Mouse (Mus musculus): Measurements from ENCODE around the gene Nek10. TPM values are rescaled to one million over a fixed set of nuclear protein-coding genes. Genes with fewer than 3 reads are reported as not detected.
"Not testable (repeated sequence)": the region's sequence is repeated elsewhere in the genome, so short reads cannot be mapped to it uniquely, and the experiment has no call there.

The Nek10 gene
- polyA plus RNA-seq (2012; rRNA removed): 0.05 and 0.08 TPM in 2 replicates
- polyA plus RNA-seq (2014; fragmentation: Nextera tagmentation; extraction: Ambion mirVana): 0.04 and 0.06 TPM in 2 replicates

GRCm38 (mm10) chr14:14803115-14803514 is at the start of gene Nek10:
TSS of gene Nek10 (plus strand) at chr14:14803415.
- not testable (repeated sequence) for H3K4me3 ChIP-seq (replicated peaks; ENCODE audit: low read length); H3K4me1 ChIP-seq (ENCODE audit: control insufficient read depth, insufficient read depth, low read length); H3K27ac ChIP-seq (replicated peaks; ENCODE audit: low read depth, low read length); H3K4me2 ChIP-seq (replicated peaks; ENCODE audit: low read depth, low read length, severe bottlenecking); DNase-seq (ENCODE audit: low spot score); ATAC-seq (ENCODE audit: low FRiP score, low read depth); H3K9ac ChIP-seq (ENCODE audit: low read depth, low read length, severe bottlenecking); H3K9me3 ChIP-seq (ENCODE audit: control insufficient read depth, low read length); H3K27me3 ChIP-seq (ENCODE audit: control insufficient read depth, insufficient read depth, low read length)
- H3K36me3 ChIP-seq (ENCODE audit: control insufficient read depth, insufficient read depth, low read length): peaks cover 11% of the 10 kb centered on the region; the same call in 1 of the 2 replicates
- WGBS: 71% methylated on average over 1 of the region's 2 CpGs

- H3K27me3 ChIP-seq (ENCODE audit: control insufficient read depth, insufficient read depth, low read length): no peaks in the 10 kb centered on the region
- H3K4me2 ChIP-seq (replicated peaks; ENCODE audit: low read depth, low read length, severe bottlenecking): no peak overlapping the region
- ATAC-seq (ENCODE audit: low FRiP score, low read depth): no peak
- no peak overlapping the region for H3K4me3 ChIP-seq (replicated peaks; ENCODE audit: low read length)
- H3K36me3 ChIP-seq (ENCODE audit: control insufficient read depth, insufficient read depth, low read length): peaks cover 46% of the 10 kb centered on the region
- TF ChIP-seq POLR2A (IDR thresholded peaks at IDR 0.05; ENCODE audit: borderline replicate concordance, extremely low read depth, insufficient read depth, insufficient read length): no peak
- no peak overlapping the region for H3K9ac ChIP-seq (ENCODE audit: low read depth, low read length, severe bottlenecking)
- no peak for DNase-seq (ENCODE audit: low spot score)
- no peaks in the 10 kb centered on the region for H3K9me3 ChIP-seq (ENCODE audit: control insufficient read depth, low read length)
- no peaks in the 10 kb centered on the region for H3K4me1 ChIP-seq (ENCODE audit: control insufficient read depth, insufficient read depth, low read length)
- H3K27ac ChIP-seq (replicated peaks; ENCODE audit: low read depth, low read length): no peak overlapping the region
- WGBS: 90% methylated on average over 2 of the region's 2 CpGs
Observed at GRCm38 (mm10) chr14:14781169-14781568, 22.0 kb upstream of the Nek10 start.

GRCm38 (mm10) chr14:14784223-14784622 is 19.0 kb upstream of the Nek10 start:
- WGBS: 94% methylated on average over 1 of the region's 1 CpGs
- ATAC-seq (ENCODE audit: low FRiP score, low read depth): no peak

GRCm38 (mm10) chr14:14786979-14787378 is 16.2 kb upstream of the Nek10 start:
- Histone ChIP-seq H3K27me3 (ENCODE audit: control insufficient read depth, insufficient read depth, low read length) (no peaks in the 10 kb centered on the region), H3K9ac (ENCODE audit: low read depth, low read length, severe bottlenecking) (no peak overlapping the region), H3K4me3 (replicated peaks; ENCODE audit: low read length) (no peak overlapping the region), H3K27ac (replicated peaks; ENCODE audit: low read depth, low read length) (no peak overlapping the region), H3K4me2 (replicated peaks; ENCODE audit: low read depth, low read length, severe bottlenecking) (no peak overlapping the region), H3K36me3 (ENCODE audit: control insufficient read depth, insufficient read depth, low read length) (peaks cover 46% of the 10 kb centered on the region), H3K9me3 (ENCODE audit: control insufficient read depth, low read length) (no peaks in the 10 kb centered on the region), H3K4me1 (ENCODE audit: control insufficient read depth, insufficient read depth, low read length) (no peaks in the 10 kb centered on the region)
- ATAC-seq (ENCODE audit: low FRiP score, low read depth) (no peak), DNase-seq (ENCODE audit: low spot score) (no peak)
- WGBS: 88% methylated on average over 1 of the region's 1 CpGs
- TF ChIP-seq POLR2A (IDR thresholded peaks at IDR 0.05; ENCODE audit: borderline replicate concordance, extremely low read depth, insufficient read depth, insufficient read length): no peak

More at GRCm38 (mm10) chr14:14784223-14784622, 19.0 kb upstream of the Nek10 start:
- no peak overlapping the region for H3K4me2 ChIP-seq (replicated peaks; ENCODE audit: low read depth, low read length, severe bottlenecking)
- no peak for DNase-seq (ENCODE audit: low spot score)
- H3K4me1 ChIP-seq (ENCODE audit: control insufficient read depth, insufficient read depth, low read length): no peaks in the 10 kb centered on the region
- no peak overlapping the region for H3K4me3 ChIP-seq (replicated peaks; ENCODE audit: low read length)
- peaks cover 46% of the 10 kb centered on the region for H3K36me3 ChIP-seq (ENCODE audit: control insufficient read depth, insufficient read depth, low read length)
- no peak for TF ChIP-seq POLR2A (IDR thresholded peaks at IDR 0.05; ENCODE audit: borderline replicate concordance, extremely low read depth, insufficient read depth, insufficient read length)
- no peaks in the 10 kb centered on the region for H3K9me3 ChIP-seq (ENCODE audit: control insufficient read depth, low read length)
- no peak overlapping the region for H3K9ac ChIP-seq (ENCODE audit: low read depth, low read length, severe bottlenecking)
- no peak overlapping the region for H3K27ac ChIP-seq (replicated peaks; ENCODE audit: low read depth, low read length)
- no peaks in the 10 kb centered on the region for H3K27me3 ChIP-seq (ENCODE audit: control insufficient read depth, insufficient read depth, low read length)

- DNase-seq (ENCODE audit: low spot score) (no peak), ATAC-seq (ENCODE audit: low FRiP score, low read depth) (no peak)
- H3K4me1 ChIP-seq (ENCODE audit: control insufficient read depth, insufficient read depth, low read length): no peaks in the 10 kb centered on the region
- 96% methylated on average over 4 of the region's 4 CpGs for WGBS
- no peak for TF ChIP-seq POLR2A (IDR thresholded peaks at IDR 0.05; ENCODE audit: borderline replicate concordance, extremely low read depth, insufficient read depth, insufficient read length)
- H3K9ac ChIP-seq (ENCODE audit: low read depth, low read length, severe bottlenecking): no peak overlapping the region
- no peaks in the 10 kb centered on the region for H3K9me3 ChIP-seq (ENCODE audit: control insufficient read depth, low read length)
- H3K27ac ChIP-seq (replicated peaks; ENCODE audit: low read depth, low read length): no peak overlapping the region
- peaks cover 39% of the 10 kb centered on the region for H3K36me3 ChIP-seq (ENCODE audit: control insufficient read depth, insufficient read depth, low read length)
- no peak overlapping the region for H3K4me2 ChIP-seq (replicated peaks; ENCODE audit: low read depth, low read length, severe bottlenecking)
- no peaks in the 10 kb centered on the region for H3K27me3 ChIP-seq (ENCODE audit: control insufficient read depth, insufficient read depth, low read length)
- H3K4me3 ChIP-seq (replicated peaks; ENCODE audit: low read length): no peak overlapping the region
Observed at GRCm38 (mm10) chr14:14789840-14790470, 13.3 kb upstream of the Nek10 start.
